Mouse (Mus musculus): ENCODE data around the gene Igf2r. TPM values are rescaled to one million over a fixed set of nuclear protein-coding genes. Genes with fewer than 3 reads are reported as not detected.

Igf2r gene
- polyA plus RNA-seq, 1 experiment from 2014 or later: 21.7 TPM

DNA sequence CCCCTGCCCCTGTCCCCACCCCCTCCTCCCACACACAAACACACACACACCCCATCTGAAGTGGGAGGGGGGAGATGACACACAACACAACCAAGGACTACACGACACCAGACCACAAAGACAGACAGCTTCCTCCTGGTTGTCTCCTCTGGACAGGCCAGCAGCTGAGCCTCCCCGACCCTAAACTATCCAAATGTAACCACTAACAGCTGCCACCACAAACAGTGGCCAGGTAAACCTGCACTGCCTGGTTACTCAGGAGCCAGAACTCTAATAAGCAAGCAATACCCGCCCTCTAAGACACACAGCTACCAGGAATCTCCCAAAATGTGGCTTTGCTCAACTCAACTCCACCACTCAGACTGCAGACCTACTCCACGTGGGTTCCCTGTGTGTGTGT, 13.5 kb downstream of the Igf2r start:
- no peak for DNase-seq (ENCODE audit: low spot score)
- H3K4me3 ChIP-seq (ENCODE audit: low read depth, low read length): no peak overlapping the region
- no peaks in the 10 kb centered on the region for H3K9me3 ChIP-seq (ENCODE audit: control insufficient read depth, low read length)
- H3K36me3 ChIP-seq (ENCODE audit: control insufficient read depth, insufficient read depth, low read length): no peaks in the 10 kb centered on the region
- no peak overlapping the region for H3K27ac ChIP-seq (ENCODE audit: low read depth, low read length)
- H3K4me1 ChIP-seq (replicated peaks; ENCODE audit: control insufficient read depth, insufficient read depth, low read length): no peaks in the 10 kb centered on the region
- H3K4me2 ChIP-seq (ENCODE audit: low read depth, low read length, severe bottlenecking): no peak overlapping the region
- ATAC-seq (replicated peaks; ENCODE audit: low FRiP score): no peak
- H3K27me3 ChIP-seq (ENCODE audit: control insufficient read depth, insufficient read depth, low read length): no peaks in the 10 kb centered on the region
- H3K9ac ChIP-seq (ENCODE audit: low read length): no peak overlapping the region
- WGBS: 75% methylated on average over 4 of the region's 4 CpGs

GRCm38 (mm10) chr17:12755146-12755545, 14.3 kb downstream of the Igf2r start:
- DNase-seq (ENCODE audit: low spot score) (no peak), ATAC-seq (replicated peaks; ENCODE audit: low FRiP score) (no peak)
- Histone ChIP-seq H3K4me2 (ENCODE audit: low read depth, low read length, severe bottlenecking) (no peak overlapping the region), H3K36me3 (ENCODE audit: control insufficient read depth, insufficient read depth, low read length) (no peaks in the 10 kb centered on the region), H3K27me3 (ENCODE audit: control insufficient read depth, insufficient read depth, low read length) (no peaks in the 10 kb centered on the region), H3K4me1 (replicated peaks; ENCODE audit: control insufficient read depth, insufficient read depth, low read length) (no peaks in the 10 kb centered on the region), H3K27ac (ENCODE audit: low read depth, low read length) (no peak overlapping the region), H3K9me3 (ENCODE audit: control insufficient read depth, low read length) (no peaks in the 10 kb centered on the region), H3K9ac (ENCODE audit: low read length) (no peak overlapping the region), H3K4me3 (ENCODE audit: low read depth, low read length) (no peak overlapping the region)
- 86% methylated on average over 4 of the region's 4 CpGs for WGBS

DNA sequence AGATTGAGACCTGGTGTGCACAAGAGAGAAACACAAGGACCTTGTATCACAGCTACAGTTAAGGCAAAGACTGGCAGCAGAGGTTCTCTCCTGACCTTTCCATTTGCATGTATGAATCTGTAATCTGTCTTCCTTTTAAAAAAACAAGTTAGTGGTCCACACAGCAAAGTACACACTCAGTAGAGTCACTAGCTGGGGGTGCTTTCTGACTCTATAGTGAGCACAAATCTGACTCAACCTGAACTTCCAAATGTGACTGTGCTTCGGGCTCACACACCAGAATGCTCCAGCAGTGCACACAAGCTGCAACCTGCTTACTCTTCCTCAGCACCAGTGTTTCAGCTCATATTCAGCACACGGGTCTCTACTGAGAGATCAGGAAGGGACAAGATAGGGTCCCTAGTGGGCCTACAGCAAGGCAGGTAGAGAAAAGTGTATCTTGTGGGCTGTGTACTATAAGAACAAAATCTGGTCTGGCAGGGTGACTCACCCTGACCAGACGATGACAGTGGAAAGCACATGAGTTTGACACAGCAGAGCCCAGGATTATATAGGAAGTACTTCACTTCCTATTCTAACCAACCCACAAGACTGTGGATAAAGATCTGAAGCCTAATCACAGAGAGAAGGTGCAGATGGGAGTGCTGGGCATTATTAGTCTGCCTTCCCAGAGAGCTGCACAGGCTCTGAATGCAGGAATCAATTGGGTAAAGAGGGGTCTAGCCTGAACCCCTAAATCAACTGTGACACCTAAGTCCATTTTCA, 15.0 kb downstream of the Igf2r start:
- Histone ChIP-seq H3K9me3 (ENCODE audit: control insufficient read depth, low read length) (no peaks in the 10 kb centered on the region), H3K27ac (ENCODE audit: low read depth, low read length) (no peak overlapping the region), H3K4me2 (ENCODE audit: low read depth, low read length, severe bottlenecking) (no peak overlapping the region), H3K4me1 (replicated peaks; ENCODE audit: control insufficient read depth, insufficient read depth, low read length) (no peaks in the 10 kb centered on the region; the same call in 1 of the 2 replicates), H3K36me3 (ENCODE audit: control insufficient read depth, insufficient read depth, low read length) (no peaks in the 10 kb centered on the region), H3K9ac (ENCODE audit: low read length) (no peak overlapping the region), H3K4me3 (ENCODE audit: low read depth, low read length) (no peak overlapping the region), H3K27me3 (ENCODE audit: control insufficient read depth, insufficient read depth, low read length) (no peaks in the 10 kb centered on the region)
- no peak for ATAC-seq (replicated peaks; ENCODE audit: low FRiP score)
- WGBS: 82% methylated on average over 3 of the region's 3 CpGs
- DNase-seq (ENCODE audit: low spot score): no peak

GRCm38 (mm10) chr17:12753050-12753449, 16.4 kb downstream of the Igf2r start:
- H3K27ac ChIP-seq (ENCODE audit: low read depth, low read length): no peak overlapping the region
- H3K9ac ChIP-seq (ENCODE audit: low read length): no peak overlapping the region
- no peaks in the 10 kb centered on the region; the same call in 1 of the 2 replicates for H3K4me1 ChIP-seq (replicated peaks; ENCODE audit: control insufficient read depth, insufficient read depth, low read length)
- no peaks in the 10 kb centered on the region for H3K27me3 ChIP-seq (ENCODE audit: control insufficient read depth, insufficient read depth, low read length)
- DNase-seq (ENCODE audit: low spot score) (no peak), ATAC-seq (replicated peaks; ENCODE audit: low FRiP score) (no peak)
- no peaks in the 10 kb centered on the region for H3K36me3 ChIP-seq (ENCODE audit: control insufficient read depth, insufficient read depth, low read length)
- no peak overlapping the region for H3K4me2 ChIP-seq (ENCODE audit: low read depth, low read length, severe bottlenecking)
- WGBS: 77% methylated on average over 4 of the region's 4 CpGs
- no peaks in the 10 kb centered on the region for H3K9me3 ChIP-seq (ENCODE audit: control insufficient read depth, low read length)
- H3K4me3 ChIP-seq (ENCODE audit: low read depth, low read length): no peak overlapping the region

- Histone ChIP-seq H3K27me3 (ENCODE audit: control insufficient read depth, insufficient read depth, low read length) (no peaks in the 10 kb centered on the region), H3K9me3 (ENCODE audit: control insufficient read depth, low read length) (no peaks in the 10 kb centered on the region), H3K36me3 (ENCODE audit: control insufficient read depth, insufficient read depth, low read length) (no peaks in the 10 kb centered on the region), H3K4me1 (replicated peaks; ENCODE audit: control insufficient read depth, insufficient read depth, low read length) (no peaks in the 10 kb centered on the region; the same call in 1 of the 2 replicates), H3K4me3 (ENCODE audit: low read depth, low read length) (no peak overlapping the region), H3K9ac (ENCODE audit: low read length) (no peak overlapping the region), H3K4me2 (ENCODE audit: low read depth, low read length, severe bottlenecking) (no peak overlapping the region), H3K27ac (ENCODE audit: low read depth, low read length) (no peak overlapping the region)
- ATAC-seq (replicated peaks; ENCODE audit: low FRiP score) (no peak), DNase-seq (ENCODE audit: low spot score) (no peak)
- WGBS: 73% methylated on average over 4 of the region's 4 CpGs
Observed at GRCm38 (mm10) chr17:12751641-12752040, 17.8 kb downstream of the Igf2r start.

GRCm38 (mm10) chr17:12751218-12751617, 18.2 kb downstream of the Igf2r start:
- DNase-seq (ENCODE audit: low spot score): no peak
- 48% methylated on average over 4 of the region's 4 CpGs for WGBS

GRCm38 (mm10) chr17:12750591-12751170, 18.8 kb downstream of the Igf2r start:
- Histone ChIP-seq H3K9me3 (ENCODE audit: control insufficient read depth, low read length) (no peaks in the 10 kb centered on the region), H3K9ac (ENCODE audit: low read length) (no peak overlapping the region), H3K27me3 (ENCODE audit: control insufficient read depth, insufficient read depth, low read length) (no peaks in the 10 kb centered on the region), H3K4me2 (ENCODE audit: low read depth, low read length, severe bottlenecking) (no peak overlapping the region), H3K4me3 (ENCODE audit: low read depth, low read length) (no peak overlapping the region), H3K27ac (ENCODE audit: low read depth, low read length) (no peak overlapping the region), H3K4me1 (replicated peaks; ENCODE audit: control insufficient read depth, insufficient read depth, low read length) (no peaks in the 10 kb centered on the region; the same call in 1 of the 2 replicates), H3K36me3 (ENCODE audit: control insufficient read depth, insufficient read depth, low read length) (no peaks in the 10 kb centered on the region)
- ATAC-seq (replicated peaks; ENCODE audit: low FRiP score): no peak
- no peak for DNase-seq (ENCODE audit: low spot score)
- 74% methylated on average over 9 of the region's 9 CpGs for WGBS

More at GRCm38 (mm10) chr17:12751218-12751617, 18.2 kb downstream of the Igf2r start:
- Histone ChIP-seq H3K4me3 (ENCODE audit: low read depth, low read length) (no peak overlapping the region), H3K36me3 (ENCODE audit: control insufficient read depth, insufficient read depth, low read length) (no peaks in the 10 kb centered on the region), H3K27ac (ENCODE audit: low read depth, low read length) (no peak overlapping the region), H3K4me2 (ENCODE audit: low read depth, low read length, severe bottlenecking) (no peak overlapping the region), H3K9ac (ENCODE audit: low read length) (no peak overlapping the region), H3K4me1 (replicated peaks; ENCODE audit: control insufficient read depth, insufficient read depth, low read length) (no peaks in the 10 kb centered on the region; the same call in 1 of the 2 replicates), H3K27me3 (ENCODE audit: control insufficient read depth, insufficient read depth, low read length) (no peaks in the 10 kb centered on the region), H3K9me3 (ENCODE audit: control insufficient read depth, low read length) (no peaks in the 10 kb centered on the region)
- no peak for ATAC-seq (replicated peaks; ENCODE audit: low FRiP score)

GRCm38 (mm10) chr17:12749421-12750367, 19.8 kb downstream of the Igf2r start:
- no peaks in the 10 kb centered on the region for H3K27me3 ChIP-seq (ENCODE audit: control insufficient read depth, insufficient read depth, low read length)
- no peak overlapping the region for H3K9ac ChIP-seq (ENCODE audit: low read length)
- no peak for DNase-seq (ENCODE audit: low spot score)
- H3K4me2 ChIP-seq (ENCODE audit: low read depth, low read length, severe bottlenecking): no peak overlapping the region
- H3K4me3 ChIP-seq (ENCODE audit: low read depth, low read length): no peak overlapping the region
- no peaks in the 10 kb centered on the region for H3K9me3 ChIP-seq (ENCODE audit: control insufficient read depth, low read length)
- WGBS: 55% methylated on average over 8 of the region's 8 CpGs
- H3K27ac ChIP-seq (ENCODE audit: low read depth, low read length): no peak overlapping the region
- ATAC-seq (replicated peaks; ENCODE audit: low FRiP score): no peak
- H3K36me3 ChIP-seq (ENCODE audit: control insufficient read depth, insufficient read depth, low read length): no peaks in the 10 kb centered on the region
- H3K4me1 ChIP-seq (replicated peaks; ENCODE audit: control insufficient read depth, insufficient read depth, low read length): no peaks in the 10 kb centered on the region; the same call in 1 of the 2 replicates
